Mouse (Mus musculus): ENCODE measurements at regions not wholly inside any gene's neighbourhood (a gene's known extent, or its start where the extent isn't known, plus 50 kb on each side); places are given as distances from the start of the nearest gene placed in this dataset.

DNA sequence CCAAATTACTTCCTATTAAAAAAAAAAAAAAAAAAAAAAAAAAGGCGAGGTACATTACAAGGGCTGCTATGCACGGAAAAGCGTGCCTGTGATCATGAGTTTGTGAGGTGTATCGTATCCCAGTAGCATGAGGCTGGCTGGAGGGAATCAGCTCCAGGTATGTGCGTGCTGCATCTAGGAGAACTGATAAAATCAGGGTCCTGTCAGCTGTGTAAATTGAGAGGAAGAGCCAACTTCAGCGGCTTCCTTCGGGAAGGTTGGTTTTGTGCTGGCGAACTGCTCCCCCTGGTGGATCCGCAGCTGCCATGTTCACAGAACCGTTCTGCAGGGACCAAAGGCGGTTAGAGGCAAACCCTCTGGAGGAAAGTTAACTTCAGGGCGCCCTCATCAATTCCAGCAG, 60.8 kb upstream of the Gm10295 start:
- peak; percentile 90 for DNase-seq (ENCODE audit: low read depth, low spot score)

GRCm38 (mm10) chr7:71411293-71412011, 60.2 kb upstream of the Gm10295 start:
- DNase-seq (ENCODE audit: low read depth, low spot score), result peak; percentile 53

GRCm38 (mm10) chr7:71409903-71410302, 58.6 kb upstream of the Gm10295 start:
- no peak for DNase-seq (ENCODE audit: low read depth, low spot score)

- no peak for DNase-seq (ENCODE audit: low read depth, low spot score)
Observed at GRCm38 (mm10) chr7:71409061-71409460, 57.8 kb upstream of the Gm10295 start.

DNA sequence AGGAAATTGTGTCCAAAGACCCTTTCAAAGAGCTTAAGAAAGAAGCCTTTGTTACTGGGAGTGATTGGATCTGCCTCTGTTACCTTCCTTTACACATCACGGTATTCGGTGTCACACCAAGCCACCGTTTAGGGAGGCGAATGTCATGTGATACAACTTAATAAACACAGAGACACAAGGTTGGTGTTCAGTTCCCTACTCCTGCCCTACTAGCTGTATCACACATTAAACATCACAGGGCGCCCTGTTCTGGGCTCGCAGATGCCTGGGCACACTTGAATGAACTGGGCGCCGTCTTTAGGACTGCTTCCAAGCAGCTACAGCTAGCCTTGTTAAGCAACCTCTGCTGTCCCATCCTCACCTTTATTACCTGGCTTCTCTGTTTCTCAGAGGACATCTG, 55.0 kb upstream of the Gm10295 start:
- no peak for DNase-seq (ENCODE audit: low read depth, low spot score)
